Mouse (Mus musculus) MEL (cell line): ENCODE data around the gene Gm1673. TPM values are rescaled to one million over a fixed set of nuclear protein-coding genes. Genes with fewer than 3 reads are reported as not detected.

Source experiments
- DNase-seq: peaks from one replicate; pipeline ENCODE4 v3.0.0; 2011; ENCODE audit warnings: low read depth, low spot score
- H3K27ac ChIP-seq: 2 replicates; pipeline ENCODE4 v1.5.1; 2012; ENCODE audit warnings: low read depth, mild to moderate bottlenecking, control low read depth, low read length, moderate library complexity; ENCODE audit not compliant: control insufficient read depth
- H3K27me3 ChIP-seq, 2 experiments: fragments of 150-350 bp in 1 of 2; sonication (generic) in 1 of 2; 2 replicates each; pipeline ENCODE4 v1.6.1; 2012; ENCODE audit warnings: low read length in 2 of 2, mild to moderate bottlenecking in 2 of 2, improper control_type of control experiment in 1 of 2, moderate library complexity in 1 of 2; ENCODE audit not compliant: insufficient read depth in 2 of 2, control insufficient read depth in 1 of 2
- H3K36me3 ChIP-seq, 2 experiments: 2 replicates each; pipeline ENCODE4 v1.6.1; 2012 to 2014; ENCODE audit warnings: low read length in 2 of 2, improper control_type of control experiment in 1 of 2, inconsistent platforms in 1 of 2, mild to moderate bottlenecking in 1 of 2; ENCODE audit not compliant: insufficient read depth in 2 of 2, control insufficient read depth in 1 of 2
- H3K4me1 ChIP-seq, 2 experiments: fragments of 150-350 bp in 1 of 2; sonication (generic) in 1 of 2; 2 replicates each; pipeline ENCODE4 v1.6.1; 2012; ENCODE audit warnings: low read length in 2 of 2, improper control_type of control experiment in 1 of 2, mild to moderate bottlenecking in 1 of 2; ENCODE audit not compliant: insufficient read depth in 2 of 2, control insufficient read depth in 1 of 2
- H3K4me3 ChIP-seq, 2 experiments: fragments of 150-350 bp in 1 of 2; sonication (generic) in 1 of 2; 2 replicates each; pipeline ENCODE4 v1.5.1; 2012; ENCODE audit warnings: low read depth in 2 of 2, low read length in 2 of 2, mild to moderate bottlenecking in 2 of 2, moderate library complexity in 2 of 2, control low read depth in 1 of 2, improper control_type of control experiment in 1 of 2; ENCODE audit not compliant: control insufficient read depth in 1 of 2, insufficient read depth in 1 of 2
- H3K79me2 ChIP-seq: 2 replicates; pipeline ENCODE4 v1.6.1; 2012; ENCODE audit warnings: mild to moderate bottlenecking, low read length, moderate library complexity; ENCODE audit not compliant: control insufficient read depth, poor library complexity, insufficient read depth
- H3K9ac ChIP-seq: 2 replicates; pipeline ENCODE4 v1.6.1; 2012; ENCODE audit warnings: low read depth, mild to moderate bottlenecking, control low read depth, low read length, moderate library complexity; ENCODE audit not compliant: control insufficient read depth, poor library complexity, severe bottlenecking
- H3K9me3 ChIP-seq: fragments of 150-350 bp; sonication (generic); replicated peaks from 2 replicates; pipeline ENCODE4 v1.6.1; 2012; ENCODE audit warnings: mild to moderate bottlenecking, low read length, improper control_type of control experiment, moderate library complexity; ENCODE audit not compliant: insufficient read depth
- BHLHE40 ChIP-seq: IDR thresholded peaks from 2 replicates; pipeline ENCODE4 v1.6.1; 2012; ENCODE audit warnings: low read depth, mild to moderate bottlenecking, inconsistent platforms, low read length, improper control_type of control experiment, borderline replicate concordance
- CHD1 ChIP-seq: IDR thresholded peaks from 2 replicates; pipeline ENCODE4 v1.6.1; 2012; ENCODE audit warnings: low read depth, mild to moderate bottlenecking, inconsistent platforms, low read length, improper control_type of control experiment
- CTCF ChIP-seq, 3 experiments: IDR thresholded peaks in 2 of 3; conservative IDR thresholded peaks in 1 of 3; 2 replicates each; pipeline ENCODE4 v1.5.1; 2011 to 2012; ENCODE audit warnings: low read length in 3 of 3, low read depth in 2 of 3, mild to moderate bottlenecking in 2 of 3, improper control_type of control experiment in 1 of 3, inconsistent platforms in 1 of 3, mixed read lengths in 1 of 3, moderate library complexity in 1 of 3; ENCODE audit not compliant: control insufficient read depth in 1 of 3, insufficient read depth in 1 of 3, poor library complexity in 1 of 3, severe bottlenecking in 1 of 3
- EP300 ChIP-seq, 2 experiments: IDR thresholded peaks; 2 replicates each; pipeline ENCODE4 v1.6.1; 2011; ENCODE audit warnings: improper control_type of control experiment in 2 of 2, low read length in 2 of 2, low read depth in 1 of 2, mild to moderate bottlenecking in 1 of 2
- GABPA ChIP-seq: IDR thresholded peaks from 2 replicates; pipeline ENCODE4 v1.6.1; 2012; ENCODE audit warnings: low read depth, mild to moderate bottlenecking, inconsistent platforms, low read length, improper control_type of control experiment, moderate library complexity
- HCFC1 ChIP-seq: IDR thresholded peaks from 2 replicates; pipeline ENCODE4 v1.6.1; 2012; ENCODE audit warnings: low read depth, mild to moderate bottlenecking, inconsistent platforms, low read length, improper control_type of control experiment, moderate library complexity
- JUND ChIP-seq: IDR thresholded peaks from 2 replicates; pipeline ENCODE4 v1.6.1; 2011; ENCODE audit warnings: low read depth, mild to moderate bottlenecking, improper control_type of control experiment, low read length
- KAT2A ChIP-seq: conservative IDR thresholded peaks from 2 replicates; pipeline ENCODE4 v1.6.1; 2012; ENCODE audit warnings: low read depth, low read length, improper control_type of control experiment, inconsistent platforms
- MAFK ChIP-seq: IDR thresholded peaks from 2 replicates; pipeline ENCODE4 v1.6.1; 2011; ENCODE audit warnings: low read depth, mild to moderate bottlenecking, low read length, improper control_type of control experiment, borderline replicate concordance
- MAZ ChIP-seq: IDR thresholded peaks from 2 replicates; pipeline ENCODE4 v1.6.1; 2012; ENCODE audit warnings: low read depth, mild to moderate bottlenecking, inconsistent platforms, low read length, improper control_type of control experiment
- MEF2A ChIP-seq: IDR thresholded peaks from 2 replicates; pipeline ENCODE4 v1.6.1; 2014; ENCODE audit warnings: low read depth, mild to moderate bottlenecking, inconsistent platforms, low read length, improper control_type of control experiment; ENCODE audit not compliant: poor library complexity, insufficient replicate concordance, severe bottlenecking; ENCODE audit errors: extremely low read depth
- MXI1 ChIP-seq: IDR thresholded peaks from 2 replicates; pipeline ENCODE4 v1.6.1; 2011; ENCODE audit warnings: mild to moderate bottlenecking, low read depth, low read length, improper control_type of control experiment
- MYC ChIP-seq: IDR thresholded peaks from 2 replicates; pipeline ENCODE4 v1.6.1; 2011; ENCODE audit warnings: low read depth, mild to moderate bottlenecking, low read length, improper control_type of control experiment, moderate library complexity
- NELFE ChIP-seq: IDR thresholded peaks from 2 replicates; pipeline ENCODE4 v1.6.1; 2011; ENCODE audit warnings: low read depth, low read length, improper control_type of control experiment
- POLR2A ChIP-seq, 2 experiments: IDR thresholded peaks; 2 replicates each; pipeline ENCODE4 v1.6.1; 2011 to 2012; ENCODE audit warnings: low read length in 2 of 2, mild to moderate bottlenecking in 2 of 2, control low read depth in 1 of 2, improper control_type of control experiment in 1 of 2, low read depth in 1 of 2, moderate library complexity in 1 of 2; ENCODE audit not compliant: control insufficient read depth in 1 of 2, insufficient read depth in 1 of 2, poor library complexity in 1 of 2
- POLR2AphosphoS2 ChIP-seq: IDR thresholded peaks from 2 replicates; pipeline ENCODE4 v1.6.1; 2011; ENCODE audit warnings: low read length, improper control_type of control experiment
- RAD21 ChIP-seq: IDR thresholded peaks from 2 replicates; pipeline ENCODE4 v1.6.1; 2011; ENCODE audit warnings: mild to moderate bottlenecking, low read depth, low read length, improper control_type of control experiment
- RCOR1 ChIP-seq: IDR thresholded peaks from 2 replicates; pipeline ENCODE4 v1.6.1; 2012; ENCODE audit warnings: low read depth, mild to moderate bottlenecking, inconsistent platforms, low read length, improper control_type of control experiment
- SIN3A ChIP-seq: IDR thresholded peaks from 2 replicates; pipeline ENCODE4 v1.6.1; 2012; ENCODE audit warnings: low read length, improper control_type of control experiment, inconsistent platforms
- SMC3 ChIP-seq: IDR thresholded peaks from 2 replicates; pipeline ENCODE4 v1.6.1; 2011; ENCODE audit warnings: low read depth, low read length, improper control_type of control experiment
- TAL1 ChIP-seq: IDR thresholded peaks from 2 replicates; pipeline ENCODE4 v1.6.1; 2012; ENCODE audit warnings: mild to moderate bottlenecking, inconsistent platforms, low read length, moderate library complexity, mixed read lengths
- TBP ChIP-seq: IDR thresholded peaks from 2 replicates; pipeline ENCODE4 v1.8.0; 2011; ENCODE audit warnings: low read depth, low read length, improper control_type of control experiment
- USF1 ChIP-seq: IDR thresholded peaks from 2 replicates; pipeline ENCODE4 v1.6.1; 2014; ENCODE audit warnings: low read depth, mild to moderate bottlenecking, inconsistent platforms, low read length, improper control_type of control experiment, moderate library complexity
- USF2 ChIP-seq, 2 experiments: IDR thresholded peaks; 2 replicates each; pipeline ENCODE4 v1.6.1; 2011 to 2012; ENCODE audit warnings: improper control_type of control experiment in 2 of 2, low read length in 2 of 2, borderline replicate concordance in 1 of 2, inconsistent platforms in 1 of 2, low read depth in 1 of 2, mild to moderate bottlenecking in 1 of 2; ENCODE audit not compliant: insufficient read depth in 1 of 2
- ZKSCAN1 ChIP-seq: IDR thresholded peaks from 2 replicates; pipeline ENCODE4 v1.6.1; 2012; ENCODE audit warnings: low read depth, mild to moderate bottlenecking, inconsistent platforms, low read length, improper control_type of control experiment, moderate library complexity
- ZMIZ1 ChIP-seq: IDR thresholded peaks from 2 replicates; pipeline ENCODE4 v1.6.1; 2012; ENCODE audit warnings: low read depth, mild to moderate bottlenecking, inconsistent platforms, low read length, improper control_type of control experiment, moderate library complexity
- ZNF384 ChIP-seq: IDR thresholded peaks from 2 replicates; pipeline ENCODE4 v1.6.1; 2012; ENCODE audit warnings: low read depth, mild to moderate bottlenecking, inconsistent platforms, low read length, improper control_type of control experiment
- polyA plus RNA-seq, 2 experiments: library from polyadenylated mRNA; stranded (reverse) in 1 of 2; unstranded in 1 of 2; fragments of >175 nt in 1 of 2; fragments of >200 nt in 1 of 2; gene quantifications; 2 replicates each; pipeline versions ENCODE4 v1.2.1 to v1.2.4; 2012; ENCODE audit warnings: low replicate concordance in 2 of 2, low read depth in 1 of 2; ENCODE audit not compliant: insufficient read length in 2 of 2, insufficient read depth in 1 of 2, missing spikeins in 1 of 2
- total RNA-seq: library from RNA; depleted of rRNA; stranded (reverse); fragments of 300-350 nt; gene quantifications from 2 replicates; pipeline ENCODE4 v1.2.3, GENCODE M21; 2012

Gene Gm1673
- total and polyA plus RNA-seq, 3 experiments = not detected

GRCm38 (mm10) chr5:34014652-34015051, 31.4 kb downstream of the Gm1673 start:
- H3K4me1 ChIP-seq = no peaks in the 10 kb centered on the region
- H3K9me3 ChIP-seq = no peaks in the 10 kb centered on the region
- H3K27ac ChIP-seq = no peak overlapping the region
- no peaks in the 10 kb centered on the region for H3K79me2 ChIP-seq
- TF ChIP-seq ZMIZ1 (no peak), CTCF (IDR thresholded peaks at IDR 0.05 in 2 of 3, conservative IDR thresholded peaks at IDR 0.05 in 1 of 3; ENCODE audit: control insufficient read depth in 1 of 3, insufficient read depth in 1 of 3, low read depth in 2 of 3, low read length in 3 of 3, poor library complexity in 1 of 3, severe bottlenecking in 1 of 3) (peak in 2 of 3 experiments; percentile 42 to 60; a peak in 4 of 6 replicates), SMC3 (peak; percentile 34; the same call in 1 of the 2 replicates), RCOR1 (no peak), BHLHE40 (no peak), MXI1 (no peak), MEF2A (no peak), EP300 (IDR thresholded peaks at IDR 0.05; ENCODE audit: low read depth in 1 of 2, low read length in 2 of 2) (no peak), RAD21 (peak; percentile 36), SIN3A (no peak), POLR2A (IDR thresholded peaks at IDR 0.05; ENCODE audit: control insufficient read depth in 1 of 2, insufficient read depth in 1 of 2, low read depth in 1 of 2, low read length in 2 of 2, poor library complexity in 1 of 2) (no peak), GABPA (no peak), HCFC1 (no peak), KAT2A (no peak), TAL1 (no peak), MYC (no peak), USF1 (no peak), USF2 (IDR thresholded peaks at IDR 0.05; ENCODE audit: borderline replicate concordance in 1 of 2, insufficient read depth in 1 of 2, low read depth in 1 of 2, low read length in 2 of 2) (no peak), ZKSCAN1 (no peak)
- H3K36me3 ChIP-seq = no peaks in the 10 kb centered on the region
- H3K9ac ChIP-seq = no peak overlapping the region
- H3K27me3 ChIP-seq = 0 out of 4 replicates have a peak, but pooled peaks cover 0 to 3% of the 10 kb centered on the region in 2 experiments
- H3K4me3 ChIP-seq = no peak overlapping the region
- DNase-seq = peak; percentile 23

DNA sequence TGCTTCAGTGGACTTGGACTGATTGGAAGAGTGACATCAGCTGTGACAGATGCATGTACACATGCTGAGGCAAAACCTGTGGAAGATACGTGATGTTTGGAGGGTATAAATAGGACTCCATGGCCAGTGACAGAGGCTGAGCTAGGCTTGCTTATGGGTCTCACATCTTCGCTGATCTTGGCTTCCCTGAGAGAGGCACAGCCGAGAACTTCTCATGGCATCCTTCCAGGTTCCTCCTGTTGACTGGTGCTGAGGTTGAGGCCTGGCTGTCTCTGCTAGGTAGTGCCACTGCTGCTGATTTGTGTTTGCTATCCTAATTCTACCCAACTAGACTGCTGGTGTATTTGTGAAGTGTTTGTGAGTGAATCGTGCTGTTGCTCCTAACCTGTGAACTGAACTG, 35.7 kb downstream of the Gm1673 start:
- no peak overlapping the region for H3K4me3 ChIP-seq
- H3K9me3 ChIP-seq = no peaks in the 10 kb centered on the region
- H3K36me3 ChIP-seq = no peaks in the 10 kb centered on the region
- H3K4me1 ChIP-seq = no peaks in the 10 kb centered on the region
- no peaks in the 10 kb centered on the region for H3K79me2 ChIP-seq
- TF ChIP-seq NELFE = no peak
- no peak for TF ChIP-seq KAT2A
- TF ChIP-seq MEF2A = no peak
- TF ChIP-seq TBP = no peak
- TF ChIP-seq CTCF (IDR thresholded peaks at IDR 0.05 in 2 of 3, conservative IDR thresholded peaks at IDR 0.05 in 1 of 3; ENCODE audit: control insufficient read depth in 1 of 3, insufficient read depth in 1 of 3, low read depth in 2 of 3, low read length in 3 of 3, poor library complexity in 1 of 3, severe bottlenecking in 1 of 3) = no peak
- no peak for TF ChIP-seq MAFK
- TF ChIP-seq SMC3 = no peak
- no peak for TF ChIP-seq ZNF384
- TF ChIP-seq TAL1 = no peak
- TF ChIP-seq RAD21 = no peak
- TF ChIP-seq HCFC1 = no peak
- TF ChIP-seq MYC = no peak
- TF ChIP-seq USF2 (IDR thresholded peaks at IDR 0.05; ENCODE audit: borderline replicate concordance in 1 of 2, insufficient read depth in 1 of 2, low read depth in 1 of 2, low read length in 2 of 2) = no peak
- no peak for TF ChIP-seq POLR2AphosphoS2
- no peak for TF ChIP-seq JUND
- TF ChIP-seq MAZ = no peak
- no peak for TF ChIP-seq CHD1
- TF ChIP-seq, all 39 proteins: peak for 0
- Histone ChIP-seq H3K9ac (no peak overlapping the region), H3K27me3 (peaks cover 0 to 2% of the 10 kb centered on the region in 2 experiments; a peak in 1 of 4 replicates), H3K27ac (no peak overlapping the region)
- no peak for DNase-seq
